Mouse (Mus musculus): ENCODE data around the gene Ankrd24.
"Not testable (repeated sequence)": the region's sequence is repeated elsewhere in the genome, so short reads cannot be mapped to it uniquely, and the experiment has no call there.

The Ankrd24 gene

GRCm38 (mm10) chr10:81605666-81605973, 22.7 kb upstream of the Ankrd24 start:
- no peak for DNase-seq (ENCODE audit: low read depth)

- DNase-seq (ENCODE audit: low read depth) = peak; percentile 97
Observed at GRCm38 (mm10) chr10:81605974-81606751, 22.2 kb upstream of the Ankrd24 start, which contains the start of gene BC025920. Gene BC025920, plus strand, starts transcription at chr10:81606270.

GRCm38 (mm10) chr10:81608308-81608707, 20.0 kb upstream of the Ankrd24 start:
- no peak for DNase-seq (ENCODE audit: low read depth)

- DNase-seq (ENCODE audit: low read depth) = no peak
Observed at GRCm38 (mm10) chr10:81612779-81613178, 15.6 kb upstream of the Ankrd24 start.

GRCm38 (mm10) chr10:81615486-81615885, 12.9 kb upstream of the Ankrd24 start:
- no peak for DNase-seq (ENCODE audit: low read depth)

GRCm38 (mm10) chr10:81619976-81620375, 8.4 kb upstream of the Ankrd24 start:
- no peak for DNase-seq (ENCODE audit: low read depth)

- DNase-seq (ENCODE audit: low read depth) = no peak
Observed at GRCm38 (mm10) chr10:81620786-81621185, 7.6 kb upstream of the Ankrd24 start.

GRCm38 (mm10) chr10:81623441-81623840, 4.9 kb upstream of the Ankrd24 start:
- DNase-seq (ENCODE audit: low read depth) = no peak

- DNase-seq (ENCODE audit: low read depth) = no peak
Observed at GRCm38 (mm10) chr10:81626101-81626993, 2.0 kb upstream of the Ankrd24 start.

- DNase-seq (ENCODE audit: low read depth) = peak; percentile 84
Observed at GRCm38 (mm10) chr10:81626994-81627835, 1.1 kb upstream of the Ankrd24 start, which contains the start of gene Sirt6. Gene Sirt6, minus strand, starts transcription at chr10:81627797.

- no peak for DNase-seq (ENCODE audit: low read depth)
Observed at GRCm38 (mm10) chr10:81627836-81628220, 512 bp upstream of the Ankrd24 start.

- DNase-seq (ENCODE audit: low read depth) = peak; percentile 55
Observed at GRCm38 (mm10) chr10:81633253-81634099, 5.1 kb downstream of the Ankrd24 start.

GRCm38 (mm10) chr10:81636338-81636737, 8.0 kb downstream of the Ankrd24 start:
- DNase-seq (ENCODE audit: low read depth) = no peak

GRCm38 (mm10) chr10:81638101-81638500, 9.8 kb downstream of the Ankrd24 start:
- no peak for DNase-seq (ENCODE audit: low read depth)

GRCm38 (mm10) chr10:81640825-81641224, 12.5 kb downstream of the Ankrd24 start:
- not testable (repeated sequence) for DNase-seq (ENCODE audit: low read depth)

GRCm38 (mm10) chr10:81641566-81641965, 13.2 kb downstream of the Ankrd24 start:
- DNase-seq (ENCODE audit: low read depth) = no peak

- no peak for DNase-seq (ENCODE audit: low read depth)
Observed at GRCm38 (mm10) chr10:81641978-81642647, 13.8 kb downstream of the Ankrd24 start.

- DNase-seq (ENCODE audit: low read depth) = no peak
Observed at GRCm38 (mm10) chr10:81642648-81643448, 14.5 kb downstream of the Ankrd24 start.

GRCm38 (mm10) chr10:81643449-81644055, 15.2 kb downstream of the Ankrd24 start:
- peak; percentile 90 for DNase-seq (ENCODE audit: low read depth)

Data from fibroblast of lung, adult 2 months (primary cell).